ENCODE assay signal across 11 mouse cellular contexts in the genomic region with DNA sequence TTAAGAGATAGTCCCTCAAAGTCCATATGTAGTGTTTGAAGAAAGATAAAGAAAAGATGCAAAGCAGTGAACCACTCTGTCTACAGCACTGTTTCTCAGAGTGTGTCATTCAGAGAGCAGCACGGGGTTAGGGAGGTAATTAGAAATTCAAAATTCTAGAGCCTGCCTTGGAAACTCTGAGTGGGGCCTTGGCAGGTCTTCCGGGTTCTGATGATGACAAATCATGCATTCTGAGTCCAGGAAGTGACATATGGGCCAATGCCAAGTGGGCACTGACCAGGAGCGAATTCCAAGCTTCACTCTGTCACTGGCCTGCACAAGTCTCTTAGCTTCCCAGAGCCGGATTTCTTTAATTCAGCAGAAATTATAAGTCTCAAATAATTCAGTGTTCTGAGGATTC. TPM values are rescaled to one million over a fixed set of nuclear protein-coding genes. Genes with fewer than 3 reads are reported as not detected.
DNase-seq lines count a peak whose midpoint lies in the region; ATAC-seq and TF ChIP-seq lines count a peak whose summit lies in the region.
"Had no signal": no experiment of that assay in that cellular context is flagged by ENCODE, and none has a peak within 500 bp of the region (broad histone marks: within the 10 kb centered on the region; RNA-seq: fewer than 3 reads in every experiment).

No protein-coding gene starts in this region.

- no peaks in the 10 kb centered on the region for H3K27me3 ChIP-seq in lung, embryonic 14.5 days (ENCODE audit: insufficient read depth, low read length)
- no peaks in the 10 kb centered on the region for H3K27me3 ChIP-seq in forebrain, embryonic 14.5 days (replicated peaks; ENCODE audit: control insufficient read depth, insufficient read depth, low read length)
- H3K27me3 ChIP-seq in thymus, adult 2 months (ENCODE audit: control insufficient read depth, insufficient read depth, low read length) = no peaks in the 10 kb centered on the region
- H3K27me3 ChIP-seq: hindbrain, embryonic 13.5 days had no signal

- no peak for ATAC-seq in lung, embryonic 14.5 days (ENCODE audit: insufficient read depth)
- no peak for ATAC-seq in forebrain, embryonic 14.5 days

- peaks cover 6% of the 10 kb centered on the region for H3K4me1 ChIP-seq in lung, embryonic 14.5 days (ENCODE audit: insufficient read depth)
- H3K4me1 ChIP-seq in forebrain, embryonic 14.5 days (ENCODE audit: control insufficient read depth, insufficient read depth, low read length) = peaks cover 3% of the 10 kb centered on the region
- no peaks in the 10 kb centered on the region for H3K4me1 ChIP-seq in thymus, adult 2 months (replicated peaks; ENCODE audit: control insufficient read depth, insufficient read depth, low read length)

- no peak overlapping the region for H3K4me3 ChIP-seq in lung, embryonic 14.5 days (ENCODE audit: low read depth, low read length)
- H3K4me3 ChIP-seq in forebrain, embryonic 14.5 days (ENCODE audit: low read depth, low read length) = no peak overlapping the region
- H3K4me3 ChIP-seq in thymus, adult 2 months (ENCODE audit: control insufficient read depth, insufficient read depth, low read length) = no peak overlapping the region
- H3K4me3 ChIP-seq: erythroblast, embryonic 14.5 days; hindbrain, embryonic 13.5 days had no signal

- no peak for TF ChIP-seq POLR2A in thymus, adult 2 months (IDR thresholded peaks at IDR 0.05; ENCODE audit: control insufficient read depth, extremely low read depth, insufficient read depth, low read length, poor library complexity)

- no peaks in the 10 kb centered on the region for H3K36me3 ChIP-seq in lung, embryonic 14.5 days (ENCODE audit: insufficient read depth)
- no peaks in the 10 kb centered on the region for H3K36me3 ChIP-seq in forebrain, embryonic 14.5 days (ENCODE audit: control insufficient read depth, insufficient read depth, low read length)
- H3K36me3 ChIP-seq in thymus, adult 2 months (ENCODE audit: control insufficient read depth, insufficient read depth, low read length) = no peaks in the 10 kb centered on the region

- DNase-seq in layer of hippocampus, adult 8-10 months (ENCODE audit: low spot score in 2 of 2) = peak; percentile 46
- no peak for DNase-seq in layer of hippocampus, postnatal 36 days
- DNase-seq in adipocyte (ENCODE audit: low spot score) = peak; percentile 82
- DNase-seq in cerebellum, adult 8-10 months = peak; percentile 78
- peak; percentile 59 for DNase-seq in lung, embryonic 14.5 days
- no peak for DNase-seq in forebrain, embryonic 14.5 days (ENCODE audit: low spot score)
- DNase-seq in B cell, adult 2 months = no peak
- DNase-seq in thymus, adult 2 months = no peak

- peak overlapping the region; percentile 12; the same call in 1 of the 2 replicates for H3K27ac ChIP-seq in lung, embryonic 14.5 days (ENCODE audit: low read depth)
- H3K27ac ChIP-seq in forebrain, embryonic 14.5 days (ENCODE audit: low read depth, low read length) = no peak overlapping the region
- no peak overlapping the region for H3K27ac ChIP-seq in thymus, adult 2 months (ENCODE audit: control insufficient read depth, insufficient read depth, low read length)
- H3K27ac ChIP-seq: hindbrain, embryonic 13.5 days; liver, embryonic 14.5 days had no signal

- no peak overlapping the region for H3K9ac ChIP-seq in lung, embryonic 14.5 days
- no peak overlapping the region for H3K9ac ChIP-seq in forebrain, embryonic 14.5 days (ENCODE audit: low read length)
- H3K9ac ChIP-seq: hindbrain, embryonic 13.5 days; liver, embryonic 14.5 days had no signal

- TF ChIP-seq CTCF in lung, embryonic 14.5 days (IDR thresholded peaks at IDR 0.05; ENCODE audit: low read depth) = no peak
- TF ChIP-seq CTCF in thymus, adult 2 months (IDR thresholded peaks at IDR 0.05; ENCODE audit: borderline replicate concordance, control insufficient read depth, extremely low read depth, insufficient read depth, low read length, poor library complexity) = no peak

- WGBS in lung, embryonic 14.5 days = 57% methylated on average over 4 of the region's 4 CpGs
- 70% methylated on average over 4 of the region's 4 CpGs for WGBS in forebrain, embryonic 14.5 days
- 85% methylated on average over 4 of the region's 4 CpGs for WGBS in thymus, adult 2 months

- no peak overlapping the region for H3K4me2 ChIP-seq in lung, embryonic 14.5 days
- H3K4me2 ChIP-seq in forebrain, embryonic 14.5 days (ENCODE audit: low read length) = no peak overlapping the region
- H3K4me2 ChIP-seq: hindbrain, embryonic 13.5 days had no signal

- no peaks in the 10 kb centered on the region for H3K9me3 ChIP-seq in lung, embryonic 14.5 days (ENCODE audit: low read depth, low read length)
- H3K9me3 ChIP-seq in forebrain, embryonic 14.5 days (replicated peaks; ENCODE audit: control insufficient read depth, low read length) = no peaks in the 10 kb centered on the region
- H3K9me3 ChIP-seq: hindbrain, embryonic 13.5 days had no signal

RNA-seq across cellular contexts. Expression of gene Tom1l2, which starts 6.2 kb away (rescaled TPM):
- 100 to 1,000 TPM; 179 to 207 (median 191) TPM for total RNA-seq in layer of hippocampus, adult 8-10 months (2022)
- 100 to 1,000 TPM; 170 to 180 TPM for total RNA-seq in layer of hippocampus, postnatal 36 days (2021)
- 19.8 and 20.6 TPM in 2 replicates for polyA plus RNA-seq in lung, embryonic 14.5 days (2014; fragmentation: Nextera tagmentation; extraction: Ambion mirVana)
- 23.0 and 31.6 TPM in 2 replicates for polyA plus RNA-seq in forebrain, embryonic 14.5 days (2014; fragmentation: Nextera tagmentation; extraction: Ambion mirVana)
- 85.1 and 99.5 TPM in 2 replicates for polyA plus RNA-seq in thymus, adult 2 months (2012; rRNA removed)

RNA-seq across cellular contexts. Expression of gene Drc3, which starts 6.6 kb away (rescaled TPM):
- 1 to 10 TPM; 7.3 to 8.5 (median 7.8) TPM for total RNA-seq in layer of hippocampus, adult 8-10 months (2022)
- 1 to 10 TPM; 6.7 to 7.6 TPM for total RNA-seq in layer of hippocampus, postnatal 36 days (2021)
- polyA plus RNA-seq in lung, embryonic 14.5 days (2014; fragmentation: Nextera tagmentation; extraction: Ambion mirVana) = 2.8 and 3.4 TPM in 2 replicates
- polyA plus RNA-seq in forebrain, embryonic 14.5 days (2014; fragmentation: Nextera tagmentation; extraction: Ambion mirVana) = 5.9 and 7.0 TPM in 2 replicates
- 2.8 and 5.2 TPM in 2 replicates for polyA plus RNA-seq in thymus, adult 2 months (2012; rRNA removed)
- polyA plus RNA-seq: erythroblast, embryonic 14.5 days had no signal

Comparison
In these comparisons a context has a peak if more than half of its experiments do, and no peak if none do; other contexts are left out.
1. DNase-seq: peak in layer of hippocampus, adult 8-10 months (2 of 2), adipocyte (single experiment), cerebellum, adult 8-10 months (single experiment) and lung, embryonic 14.5 days (single experiment); none in layer of hippocampus, postnatal 36 days (0 of 2), forebrain, embryonic 14.5 days (single experiment), B cell, adult 2 months (0 of 2) and thymus, adult 2 months (single experiment).